ENCODE assay signal across 25 mouse cellular contexts in genomic region chr16:31993946-31994345, GRCm38 (mm10). TPM values are rescaled to one million over a fixed set of nuclear protein-coding genes. Genes with fewer than 3 reads are reported as not detected.
DNase-seq lines count a peak whose midpoint lies in the region.
"Had no signal": no experiment of that assay in that cellular context is flagged by ENCODE, and none has a peak within 500 bp of the region (broad histone marks: within the 10 kb centered on the region; RNA-seq: fewer than 3 reads in every experiment).

No protein-coding gene starts in this region.

- H3K4me3 ChIP-seq in heart, embryonic 10.5 days: no peak overlapping the region
- H3K4me3 ChIP-seq: embryonic facial prominence, embryonic 12.5 days; embryonic facial prominence, embryonic 15.5 days; erythroblast, embryonic 14.5 days; forebrain, embryonic 12.5 days; forebrain, embryonic 15.5 days; gastrocnemius, adult 2 months; heart, embryonic 13.5 days had no signal

- H3K36me3 ChIP-seq in heart, embryonic 10.5 days: peaks cover 52% of the 10 kb centered on the region

- H3K4me1 ChIP-seq in heart, embryonic 10.5 days: no peaks in the 10 kb centered on the region
- H3K4me1 ChIP-seq: embryonic facial prominence, embryonic 12.5 days; embryonic facial prominence, embryonic 15.5 days; forebrain, embryonic 12.5 days; forebrain, embryonic 15.5 days; heart, embryonic 13.5 days had no signal

- DNase-seq in heart, adult 11 months: peak; percentile 69
- DNase-seq in heart, embryonic 10.5 days (ENCODE audit: low spot score): no peak
- peak; percentile 15 for DNase-seq in Muller cell, postnatal 12 days (ENCODE audit: inconsistent ontology term)
- DNase-seq in brain, adult 2 months (ENCODE audit: low read depth, low spot score): peak; percentile 43
- DNase-seq in kidney, adult 18-20 months: no peak
- DNase-seq in urinary bladder, adult 18-20 months (ENCODE audit: low spot score in 2 of 2): no peak
- DNase-seq: adrenal gland, postnatal 10 days; adrenal gland, postnatal 36 days; cerebellum, adult 11 months; cerebellum, adult 2 months; cerebellum, adult 9-11 months; cerebellum, postnatal 25 days; gastrocnemius, adult 2 months; gastrocnemius, postnatal 14 days; heart, adult 18-20 months; heart, postnatal 14 days; heart, postnatal 4 days had no signal

- no peaks in the 10 kb centered on the region for H3K27me3 ChIP-seq in heart, embryonic 10.5 days (ENCODE audit: insufficient read depth, poor library complexity, severe bottlenecking)
- H3K27me3 ChIP-seq: embryonic facial prominence, embryonic 12.5 days; embryonic facial prominence, embryonic 15.5 days; forebrain, embryonic 12.5 days; forebrain, embryonic 15.5 days; heart, embryonic 13.5 days had no signal

- H3K9me3 ChIP-seq in heart, embryonic 10.5 days: no peaks in the 10 kb centered on the region
- H3K9me3 ChIP-seq: embryonic facial prominence, embryonic 12.5 days; embryonic facial prominence, embryonic 15.5 days; forebrain, embryonic 12.5 days; forebrain, embryonic 15.5 days; heart, embryonic 13.5 days had no signal

- H3K27ac ChIP-seq in heart, embryonic 10.5 days: no peak overlapping the region
- H3K27ac ChIP-seq: embryonic facial prominence, embryonic 12.5 days; embryonic facial prominence, embryonic 15.5 days; forebrain, embryonic 12.5 days; forebrain, embryonic 15.5 days; gastrocnemius, adult 2 months; heart, embryonic 13.5 days; hindbrain, embryonic 14.5 days; hindbrain, postnatal 0 days had no signal

RNA-seq across cellular contexts. Expression of gene Senp5, which starts 9.1 kb away (rescaled TPM):
- polyA plus RNA-seq in heart, embryonic 10.5 days (2016; fragmentation: Nextera tagmentation; extraction: Ambion mirVana): 16.9 and 17.6 TPM in 2 replicates

RNA-seq across cellular contexts. Expression of gene Ncbp2, which starts 45.6 kb away (rescaled TPM):
- polyA plus RNA-seq in heart, embryonic 10.5 days (2016; fragmentation: Nextera tagmentation; extraction: Ambion mirVana): 82.2 and 107 TPM in 2 replicates

RNA-seq across cellular contexts. Expression of gene 0610012G03Rik, which starts 45.7 kb away (rescaled TPM):
- 95.3 and 109 TPM in 2 replicates for polyA plus RNA-seq in heart, embryonic 10.5 days (2016; fragmentation: Nextera tagmentation; extraction: Ambion mirVana)

Comparison
In these comparisons a context has a peak if more than half of its experiments do, and no peak if none do; other contexts are left out.
1. DNase-seq: peak in heart, adult 11 months (single experiment), Muller cell, postnatal 12 days (single experiment) and brain, adult 2 months (single experiment); none in heart, embryonic 10.5 days (single experiment), kidney, adult 18-20 months (single experiment) and urinary bladder, adult 18-20 months (0 of 2).